Mouse (Mus musculus): ENCODE data around the gene Padi1. TPM values are rescaled to one million over a fixed set of nuclear protein-coding genes. Genes with fewer than 3 reads are reported as not detected.

Gene Padi1
- polyA plus RNA-seq (2015; fragmentation: Nextera tagmentation; extraction: Ambion mirVana): 0.08 and 0.24 TPM in 2 replicates

GRCm38 (mm10) chr4:140845666-140846065 lies at the start of gene Padi1:
TSS of gene Padi1 (minus strand) at chr4:140845778.
- Histone ChIP-seq H3K4me3 (replicated peaks) (no peak within 1 kb of the TSS), H3K27ac (replicated peaks) (no peak within 1 kb of the TSS), H3K4me1 (peaks cover 3% of the 10 kb centered on the region; the same call in 1 of the 2 replicates), H3K9ac (replicated peaks) (no peak within 1 kb of the TSS), H3K4me2 (no peak within 1 kb of the TSS), H3K36me3 (no peaks in the 10 kb centered on the region), H3K9me3 (replicated peaks) (no peaks in the 10 kb centered on the region), H3K27me3 (replicated peaks) (no peaks in the 10 kb centered on the region)
- no peak for ATAC-seq (ENCODE audit: low FRiP score)
- WGBS: 45% methylated on average over 6 of the region's 6 CpGs

DNA sequence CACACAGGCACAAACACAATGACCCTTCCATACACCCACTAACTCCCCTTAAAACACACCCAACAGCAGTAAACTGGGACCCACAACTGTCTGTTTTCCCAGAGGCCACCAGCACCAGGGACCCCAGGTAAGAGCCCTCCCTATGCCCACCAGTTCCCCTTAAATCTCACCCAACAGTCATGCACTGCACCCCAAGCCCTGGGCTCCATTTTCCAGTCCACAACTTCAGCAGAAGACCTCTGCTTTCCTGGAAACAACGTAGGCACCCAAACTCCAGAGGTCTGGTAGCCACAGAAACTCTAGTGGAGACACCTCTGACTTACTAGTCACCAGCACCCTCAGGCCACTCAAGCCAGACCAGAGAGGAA lies 46.6 kb upstream of the Padi1 start:
- no peak overlapping the region for H3K27ac ChIP-seq (replicated peaks)
- no peaks in the 10 kb centered on the region for H3K27me3 ChIP-seq (replicated peaks)
- H3K9me3 ChIP-seq (replicated peaks): peaks cover 8% of the 10 kb centered on the region; the same call in 1 of the 2 replicates
- no peak overlapping the region for H3K4me2 ChIP-seq
- WGBS: 57% methylated on average over 1 of the region's 1 CpGs
- H3K36me3 ChIP-seq: no peaks in the 10 kb centered on the region
- H3K9ac ChIP-seq (replicated peaks): no peak overlapping the region
- no peaks in the 10 kb centered on the region for H3K4me1 ChIP-seq
- no peak for ATAC-seq (ENCODE audit: low FRiP score)
- H3K4me3 ChIP-seq (replicated peaks): no peak overlapping the region

- H3K27ac ChIP-seq (replicated peaks): no peak overlapping the region
- H3K4me1 ChIP-seq: no peaks in the 10 kb centered on the region
- peaks cover 8% of the 10 kb centered on the region; the same call in 1 of the 2 replicates for H3K9me3 ChIP-seq (replicated peaks)
- no peak overlapping the region for H3K4me3 ChIP-seq (replicated peaks)
- no peak overlapping the region for H3K9ac ChIP-seq (replicated peaks)
- H3K4me2 ChIP-seq: no peak overlapping the region
- no peak for ATAC-seq (ENCODE audit: low FRiP score)
- no peaks in the 10 kb centered on the region for H3K27me3 ChIP-seq (replicated peaks)
- no peaks in the 10 kb centered on the region for H3K36me3 ChIP-seq
- 95% methylated on average over 14 of the region's 14 CpGs for WGBS
Measured at GRCm38 (mm10) chr4:140891525-140892162, 46.1 kb upstream of the Padi1 start.

GRCm38 (mm10) chr4:140883852-140884251 lies 38.3 kb upstream of the Padi1 start:
- no peaks in the 10 kb centered on the region for H3K9me3 ChIP-seq (replicated peaks)
- no peak overlapping the region for H3K4me3 ChIP-seq (replicated peaks)
- no peaks in the 10 kb centered on the region for H3K27me3 ChIP-seq (replicated peaks)
- no peaks in the 10 kb centered on the region for H3K4me1 ChIP-seq
- H3K27ac ChIP-seq (replicated peaks): no peak overlapping the region
- 50% methylated on average over 4 of the region's 4 CpGs for WGBS
- H3K36me3 ChIP-seq: no peaks in the 10 kb centered on the region
- H3K9ac ChIP-seq (replicated peaks): no peak overlapping the region
- no peak overlapping the region for H3K4me2 ChIP-seq
- ATAC-seq (ENCODE audit: low FRiP score): no peak

- WGBS: 98% methylated on average over 3 of the region's 3 CpGs
- H3K4me1 ChIP-seq: no peaks in the 10 kb centered on the region
- ATAC-seq (ENCODE audit: low FRiP score): no peak
- no peak overlapping the region for H3K4me3 ChIP-seq (replicated peaks)
- H3K4me2 ChIP-seq: no peak overlapping the region
- no peaks in the 10 kb centered on the region for H3K36me3 ChIP-seq
- no peaks in the 10 kb centered on the region for H3K9me3 ChIP-seq (replicated peaks)
- H3K9ac ChIP-seq (replicated peaks): no peak overlapping the region
- H3K27me3 ChIP-seq (replicated peaks): no peaks in the 10 kb centered on the region
- no peak overlapping the region for H3K27ac ChIP-seq (replicated peaks)
Measured at GRCm38 (mm10) chr4:140882981-140883380, 37.4 kb upstream of the Padi1 start.

DNA sequence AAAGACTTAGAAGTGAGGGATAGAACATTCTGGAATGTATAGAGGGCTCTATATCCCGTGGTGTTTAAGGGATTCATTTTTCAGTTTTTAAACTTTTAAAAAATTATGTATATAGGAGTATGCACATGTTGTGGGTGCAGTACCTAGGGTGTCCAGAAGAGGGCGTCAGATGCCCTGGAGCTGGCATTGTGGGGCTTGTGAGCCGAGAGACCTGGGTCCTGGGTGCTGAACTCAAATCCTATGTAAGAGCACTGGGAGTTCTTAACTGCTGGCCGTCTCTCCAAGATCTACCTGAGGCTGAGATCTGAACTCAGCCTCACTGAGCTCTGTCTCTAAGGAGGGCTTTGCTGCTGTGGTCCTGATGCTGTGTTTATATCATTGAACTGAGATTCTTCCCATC lies 36.8 kb upstream of the Padi1 start:
- Histone ChIP-seq H3K4me1 (no peaks in the 10 kb centered on the region; the same call in 1 of the 2 replicates), H3K9ac (replicated peaks) (no peak overlapping the region), H3K36me3 (no peaks in the 10 kb centered on the region), H3K9me3 (replicated peaks) (no peaks in the 10 kb centered on the region), H3K4me3 (replicated peaks) (no peak overlapping the region), H3K27me3 (replicated peaks) (no peaks in the 10 kb centered on the region), H3K27ac (replicated peaks) (no peak overlapping the region), H3K4me2 (no peak overlapping the region)
- no peak for ATAC-seq (ENCODE audit: low FRiP score)
- 57% methylated on average over 4 of the region's 4 CpGs for WGBS

DNA sequence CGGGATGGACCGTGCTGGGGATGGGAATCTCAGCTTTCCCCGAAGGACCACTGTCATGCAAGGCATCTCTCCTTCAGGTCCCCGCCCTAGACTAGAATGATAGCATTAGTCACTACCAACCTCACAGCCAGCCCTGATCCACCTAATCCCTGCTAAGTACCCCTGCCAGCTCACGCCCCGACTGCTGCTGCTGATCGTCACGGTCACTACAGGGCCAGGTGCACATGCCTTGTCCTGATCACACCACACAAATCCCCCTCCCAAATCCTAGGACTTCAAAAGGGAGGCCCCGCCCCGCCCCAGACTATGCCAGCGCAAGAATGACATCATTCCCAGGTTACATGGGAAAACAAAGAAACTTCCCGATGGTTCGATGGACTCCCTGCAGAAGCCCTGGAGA lies 36.2 kb upstream of the Padi1 start:
- Histone ChIP-seq H3K4me2 (no peak overlapping the region), H3K9ac (replicated peaks) (no peak overlapping the region), H3K36me3 (no peaks in the 10 kb centered on the region), H3K4me1 (no peaks in the 10 kb centered on the region; the same call in 1 of the 2 replicates), H3K27ac (replicated peaks) (no peak overlapping the region), H3K27me3 (replicated peaks) (no peaks in the 10 kb centered on the region), H3K4me3 (replicated peaks) (no peak overlapping the region), H3K9me3 (replicated peaks) (no peaks in the 10 kb centered on the region)
- 96% methylated on average over 13 of the region's 13 CpGs for WGBS
- no peak for ATAC-seq (ENCODE audit: low FRiP score)

DNA sequence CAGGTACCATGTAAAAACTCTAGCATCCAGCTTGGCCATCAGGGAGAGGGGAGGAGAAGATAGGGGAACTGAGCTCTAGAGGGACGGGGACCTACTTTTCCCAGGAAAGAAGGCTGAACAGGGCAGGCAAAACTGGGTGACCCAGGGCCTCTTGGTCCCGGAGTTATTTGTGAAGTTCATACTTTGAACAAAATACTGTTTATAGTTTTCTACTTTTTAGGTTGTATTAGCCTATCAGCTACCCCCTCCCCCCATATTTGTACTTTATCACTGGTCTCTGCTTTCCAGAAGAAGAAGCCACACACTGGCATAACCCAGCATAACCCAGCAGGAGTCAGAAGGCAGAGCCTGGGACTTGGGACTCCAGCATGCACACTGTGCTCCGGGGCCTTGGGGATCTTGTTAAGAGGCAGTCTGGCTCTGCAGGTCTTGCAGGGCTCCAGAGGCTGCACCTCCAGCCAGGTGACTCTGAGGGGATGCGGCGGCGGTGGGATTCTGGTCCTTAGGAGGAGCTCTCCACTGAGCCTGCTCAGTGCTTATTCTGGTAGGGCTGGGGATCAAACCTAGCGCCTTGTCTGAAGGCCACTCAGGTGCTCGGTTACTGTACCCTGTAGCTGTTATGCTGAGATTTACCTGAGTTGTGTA lies 35.6 kb upstream of the Padi1 start:
- 91% methylated on average over 8 of the region's 8 CpGs for WGBS
- no peak for ATAC-seq (ENCODE audit: low FRiP score)

GRCm38 (mm10) chr4:140880207-140880606 lies 34.6 kb upstream of the Padi1 start:
- Histone ChIP-seq H3K9me3 (replicated peaks) (no peaks in the 10 kb centered on the region), H3K27me3 (replicated peaks) (no peaks in the 10 kb centered on the region), H3K36me3 (no peaks in the 10 kb centered on the region), H3K27ac (replicated peaks) (no peak overlapping the region), H3K4me2 (no peak overlapping the region), H3K4me1 (no peaks in the 10 kb centered on the region; the same call in 1 of the 2 replicates), H3K4me3 (replicated peaks) (no peak overlapping the region), H3K9ac (replicated peaks) (no peak overlapping the region)
- no peak for ATAC-seq (ENCODE audit: low FRiP score)
- WGBS: 90% methylated on average over 3 of the region's 3 CpGs

More for the DNA sequence above, 35.6 kb upstream of the Padi1 start:
- H3K9ac ChIP-seq (replicated peaks): no peak overlapping the region
- no peak overlapping the region for H3K4me2 ChIP-seq
- H3K4me1 ChIP-seq: no peaks in the 10 kb centered on the region; the same call in 1 of the 2 replicates
- H3K27ac ChIP-seq (replicated peaks): no peak overlapping the region
- H3K9me3 ChIP-seq (replicated peaks): no peaks in the 10 kb centered on the region
- no peaks in the 10 kb centered on the region for H3K36me3 ChIP-seq
- H3K4me3 ChIP-seq (replicated peaks): no peak overlapping the region
- no peaks in the 10 kb centered on the region for H3K27me3 ChIP-seq (replicated peaks)

DNA sequence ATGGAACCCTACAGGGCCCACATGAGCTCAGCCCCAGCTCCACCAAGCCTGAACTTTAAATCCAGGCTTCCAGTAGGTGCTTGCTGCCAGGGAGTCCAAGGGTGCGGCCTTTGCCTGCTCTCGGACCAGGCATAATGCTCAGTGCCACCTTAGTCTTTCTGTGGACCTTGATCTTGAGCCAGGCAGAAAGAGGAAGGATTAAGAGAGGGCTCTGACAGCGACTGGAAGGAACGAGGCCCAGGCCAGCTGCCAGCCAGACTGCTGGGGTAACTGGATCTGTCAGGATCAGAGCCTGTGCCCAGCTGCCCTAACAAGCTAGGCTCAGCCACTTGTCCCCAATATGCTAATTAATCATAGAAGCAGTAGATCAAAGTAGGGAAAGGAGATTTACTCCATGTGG lies 34.2 kb upstream of the Padi1 start:
- WGBS: 76% methylated on average over 4 of the region's 4 CpGs

GRCm38 (mm10) chr4:140879116-140879515 lies 33.5 kb upstream of the Padi1 start:
- no peaks in the 10 kb centered on the region; the same call in 1 of the 2 replicates for H3K4me1 ChIP-seq
- WGBS: 98% methylated on average over 6 of the region's 6 CpGs
- no peak overlapping the region for H3K4me2 ChIP-seq
- no peak overlapping the region for H3K4me3 ChIP-seq (replicated peaks)
- H3K9me3 ChIP-seq (replicated peaks): no peaks in the 10 kb centered on the region
- no peak overlapping the region for H3K9ac ChIP-seq (replicated peaks)
- no peak for ATAC-seq (ENCODE audit: low FRiP score)
- H3K36me3 ChIP-seq: no peaks in the 10 kb centered on the region
- H3K27me3 ChIP-seq (replicated peaks): no peaks in the 10 kb centered on the region
- no peak overlapping the region for H3K27ac ChIP-seq (replicated peaks)

More for the DNA sequence above, 34.2 kb upstream of the Padi1 start:
- no peak overlapping the region for H3K9ac ChIP-seq (replicated peaks)
- H3K9me3 ChIP-seq (replicated peaks): no peaks in the 10 kb centered on the region
- no peaks in the 10 kb centered on the region for H3K36me3 ChIP-seq
- H3K4me2 ChIP-seq: no peak overlapping the region
- no peaks in the 10 kb centered on the region; the same call in 1 of the 2 replicates for H3K4me1 ChIP-seq
- no peak overlapping the region for H3K4me3 ChIP-seq (replicated peaks)
- no peak for ATAC-seq (ENCODE audit: low FRiP score)
- no peaks in the 10 kb centered on the region for H3K27me3 ChIP-seq (replicated peaks)
- H3K27ac ChIP-seq (replicated peaks): no peak overlapping the region

GRCm38 (mm10) chr4:140878655-140879054 lies 33.1 kb upstream of the Padi1 start:
- Histone ChIP-seq H3K27me3 (replicated peaks) (no peaks in the 10 kb centered on the region), H3K4me2 (no peak overlapping the region), H3K27ac (replicated peaks) (no peak overlapping the region), H3K9ac (replicated peaks) (no peak overlapping the region), H3K4me1 (no peaks in the 10 kb centered on the region; the same call in 1 of the 2 replicates), H3K36me3 (no peaks in the 10 kb centered on the region), H3K9me3 (replicated peaks) (no peaks in the 10 kb centered on the region), H3K4me3 (replicated peaks) (no peak overlapping the region)
- 86% methylated on average over 9 of the region's 9 CpGs for WGBS
- ATAC-seq (ENCODE audit: low FRiP score): no peak

All from neural tube, embryonic 15.5 days (tissue).